Mouse (Mus musculus): ENCODE results near the gene Has1.

DNA sequence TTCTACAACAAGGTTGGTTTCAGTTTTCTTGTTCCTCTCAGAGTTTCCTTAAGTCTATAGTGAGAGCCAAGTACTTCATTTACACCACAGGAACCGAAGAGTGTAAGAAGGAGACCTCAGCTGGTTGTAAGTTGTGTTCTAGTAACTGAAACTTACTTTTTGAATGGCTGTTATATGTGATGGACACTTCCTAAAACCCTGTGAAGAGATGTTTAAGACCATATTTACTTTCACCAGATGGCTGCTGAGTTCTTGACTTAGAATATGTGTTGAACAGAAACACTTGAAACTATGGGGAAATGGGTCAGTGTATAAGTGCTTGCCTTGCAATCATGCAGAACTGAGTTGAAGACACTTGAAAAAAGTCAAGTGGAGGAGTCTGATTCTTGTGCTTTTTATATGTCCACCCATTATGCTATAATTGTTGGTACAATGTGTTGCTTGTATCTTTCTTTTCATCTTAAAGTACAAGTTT lies 32.8 kb upstream of the Has1 start, which contains the start of the genes Fpr2 and Fpr3:
- TF ChIP-seq GATA1 (IDR thresholded peaks at IDR 0.05; ENCODE audit: low read length) (no peak), TAL1 (IDR thresholded peaks at IDR 0.05; ENCODE audit: low read length) (no peak)
